Mouse (Mus musculus) lung, embryonic 14.5 days (tissue): ENCODE results near the gene Sh3bgrl3. TPM values are rescaled to one million over a fixed set of nuclear protein-coding genes. Genes with fewer than 3 reads are reported as not detected.

Source experiments
- ATAC-seq: fragments of 200-750 bp; cut with Nextera tagmentation; 2 replicates; pipeline ENCODE4 v1.8.0; 2017; ENCODE audit warnings: mild to moderate bottlenecking, moderate TSS enrichment, moderate library complexity; ENCODE audit not compliant: insufficient read depth
- DNase-seq: peaks from one replicate; pipeline ENCODE4 v3.0.0-alpha.2; 2015
- H3K27ac ChIP-seq: fragments of 300-500 bp; sonication (generic); 2 replicates; pipeline ENCODE4 v1.5.1; 2014; ENCODE audit warnings: low read depth, mild to moderate bottlenecking, moderate library complexity
- H3K27me3 ChIP-seq: fragments of 300-500 bp; sonication (generic); 2 replicates; pipeline ENCODE4 v1.6.1; 2014; ENCODE audit warnings: low read length, control low read depth; ENCODE audit not compliant: insufficient read depth
- H3K36me3 ChIP-seq: fragments of 300-500 bp; sonication (generic); 2 replicates; pipeline ENCODE4 v1.6.1; 2014; ENCODE audit warnings: control low read depth; ENCODE audit not compliant: insufficient read depth
- H3K4me1 ChIP-seq: fragments of 300-500 bp; sonication (generic); 2 replicates; pipeline ENCODE4 v1.6.1; 2014; ENCODE audit warnings: antibody characterized with exemption, control low read depth; ENCODE audit not compliant: insufficient read depth
- H3K4me2 ChIP-seq: fragments of 300-500 bp; sonication (generic); 2 replicates; pipeline ENCODE4 v1.6.1; 2014; ENCODE audit warnings: mild to moderate bottlenecking
- H3K4me3 ChIP-seq: fragments of 300-500 bp; sonication (generic); 2 replicates; pipeline ENCODE4 v1.5.1; 2014; ENCODE audit warnings: low read depth, low read length
- H3K9ac ChIP-seq: fragments of 300-500 bp; sonication (generic); 2 replicates; pipeline ENCODE4 v1.6.1; 2014
- H3K9me3 ChIP-seq: fragments of 300-500 bp; sonication (generic); 2 replicates; pipeline ENCODE4 v1.6.1; 2016; ENCODE audit warnings: low read depth, low read length, control low read depth
- CTCF ChIP-seq: IDR thresholded peaks from 2 replicates; pipeline ENCODE4 v1.5.1; 2016; ENCODE audit warnings: antibody characterized with exemption, low read depth
- WGBS: fragments of 180-500 bp; shearing (Covaris S2); extraction: QIAGEN DNeasy Blood & Tissue Kit; methylation state at CpG from one replicate; pipeline ENCODE4 v1.1.7; 2014; 5-methylcytosine and 5-hydroxymethylcytosine counted together
- polyA plus RNA-seq: library from polyadenylated mRNA; unstranded; fragments of >200 nt; fragmentation: Nextera tagmentation; extraction: Ambion mirVana; gene quantifications from 2 replicates; pipeline ENCODE4 v1.2.1, GENCODE M21; 2014

Sh3bgrl3 gene
- polyA plus RNA-seq, 1 experiment from 2014 or later: 400 TPM

DNA sequence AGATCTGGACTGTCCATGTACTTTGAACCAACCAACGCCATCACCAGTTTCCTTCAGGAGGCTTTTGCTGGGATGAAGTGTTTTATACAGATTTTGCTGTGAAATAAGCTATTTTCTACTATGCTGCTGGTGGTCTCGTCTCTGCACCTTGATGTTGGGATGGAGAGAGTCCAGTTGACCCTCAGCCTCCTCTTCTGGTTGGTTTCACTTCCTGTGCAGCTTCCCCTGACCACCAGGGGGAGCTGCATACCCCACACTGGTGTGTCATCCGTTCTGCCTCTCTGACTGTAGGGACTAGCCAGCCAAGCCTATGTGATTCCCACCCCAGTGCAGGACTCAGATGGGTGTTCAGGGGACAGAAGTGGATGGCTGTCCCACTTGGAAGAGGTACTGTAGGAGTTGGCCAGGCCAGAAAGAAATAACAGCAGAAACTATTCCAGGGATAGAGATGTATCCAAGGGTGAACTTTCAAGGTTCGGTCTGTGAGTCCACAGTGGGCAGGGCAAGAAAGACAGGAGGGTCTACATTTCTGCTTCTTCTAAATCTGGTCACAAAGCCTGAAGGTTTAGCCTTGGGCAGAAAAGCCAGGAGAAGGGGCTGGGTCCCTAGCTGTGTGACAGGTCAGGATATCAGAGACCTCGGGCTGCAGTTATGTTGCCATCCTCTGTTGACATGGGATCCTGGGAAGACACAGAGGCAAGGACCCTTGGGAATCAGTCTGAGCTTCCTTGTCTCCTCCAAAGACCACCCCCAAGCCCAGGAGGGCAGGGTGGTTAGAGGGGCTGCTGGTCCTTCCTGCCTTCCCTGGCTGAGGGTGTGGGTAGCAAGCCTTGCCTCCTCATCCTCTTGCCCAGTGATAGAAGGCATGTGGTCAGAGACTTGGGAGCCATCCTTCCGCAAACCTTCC lies 36.0 kb downstream of the Sh3bgrl3 start:
- no peaks in the 10 kb centered on the region for H3K27me3 ChIP-seq
- DNase-seq (peak; percentile 63), ATAC-seq (no peak)
- peak; percentile 76 for TF ChIP-seq CTCF
- no peak overlapping the region for H3K4me3 ChIP-seq
- no peaks in the 10 kb centered on the region for H3K36me3 ChIP-seq
- no peak overlapping the region for H3K4me2 ChIP-seq
- no peak overlapping the region for H3K27ac ChIP-seq
- no peaks in the 10 kb centered on the region for H3K9me3 ChIP-seq
- WGBS: 69% methylated on average over 6 of the region's 6 CpGs
- H3K4me1 ChIP-seq: no peaks in the 10 kb centered on the region
- H3K9ac ChIP-seq: no peak overlapping the region

DNA sequence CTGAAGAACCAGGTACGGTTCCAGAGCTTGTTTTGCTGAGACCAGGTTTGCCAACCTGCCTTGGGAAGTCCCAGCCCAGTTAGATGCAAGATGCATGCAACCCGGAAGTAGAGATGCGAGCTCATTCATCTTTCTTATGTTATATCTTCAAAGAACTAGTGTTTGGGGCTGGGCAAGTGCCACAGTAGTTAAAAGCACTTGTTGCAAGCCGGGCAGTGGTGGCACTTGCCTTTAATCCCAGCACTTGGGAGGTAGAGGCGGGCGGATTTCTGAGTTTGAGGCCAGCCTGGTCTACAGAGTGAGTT lies 37.4 kb downstream of the Sh3bgrl3 start:
- WGBS: 72% methylated on average over 6 of the region's 6 CpGs
- ATAC-seq: no peak
- no peak overlapping the region for H3K27ac ChIP-seq
- no peaks in the 10 kb centered on the region for H3K9me3 ChIP-seq
- no peak overlapping the region for H3K4me3 ChIP-seq
- no peak overlapping the region for H3K9ac ChIP-seq
- DNase-seq: no peak
- H3K36me3 ChIP-seq: no peaks in the 10 kb centered on the region
- no peak overlapping the region for H3K4me2 ChIP-seq
- no peaks in the 10 kb centered on the region for H3K27me3 ChIP-seq
- H3K4me1 ChIP-seq: no peaks in the 10 kb centered on the region
- TF ChIP-seq CTCF: no peak

DNA sequence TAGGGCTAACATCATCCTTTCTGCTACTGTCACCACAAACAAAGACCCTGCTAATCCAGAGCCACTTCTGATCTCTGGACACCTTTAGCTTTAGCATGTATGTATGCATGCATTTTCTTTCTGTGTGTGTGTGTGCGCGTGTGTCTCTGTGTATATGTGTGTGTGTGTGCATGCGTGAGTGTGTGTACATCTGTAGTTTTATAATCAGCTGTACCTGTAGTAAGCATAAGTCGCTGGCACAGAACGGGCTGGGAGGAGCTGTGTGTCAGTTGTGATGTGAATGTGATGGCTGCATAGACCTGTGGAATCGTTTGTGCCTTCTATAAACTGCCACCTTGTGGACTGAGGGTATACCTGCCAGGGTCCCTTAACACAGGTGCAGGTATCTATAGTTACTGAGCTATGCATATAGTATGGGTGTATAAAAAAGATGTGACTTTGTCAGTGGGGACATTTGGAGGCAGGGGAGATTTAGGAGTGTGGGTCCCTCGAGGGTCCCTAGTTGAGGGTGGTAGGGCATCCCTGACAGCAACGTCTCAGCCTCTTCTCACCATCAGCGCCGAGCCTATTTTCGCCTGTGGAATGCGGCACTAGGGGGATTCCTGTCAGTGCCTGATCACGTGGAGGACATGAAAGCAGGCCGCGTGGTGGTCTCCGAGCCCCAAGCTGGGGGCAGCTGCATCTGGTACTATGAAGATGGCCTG lies 37.9 kb downstream of the Sh3bgrl3 start:
- Histone ChIP-seq H3K36me3 (no peaks in the 10 kb centered on the region), H3K4me2 (no peak overlapping the region), H3K27me3 (no peaks in the 10 kb centered on the region), H3K9me3 (no peaks in the 10 kb centered on the region), H3K4me1 (no peaks in the 10 kb centered on the region), H3K4me3 (no peak overlapping the region), H3K9ac (no peak overlapping the region), H3K27ac (no peak overlapping the region)
- WGBS: 68% methylated on average over 16 of the region's 16 CpGs
- no peak for TF ChIP-seq CTCF
- ATAC-seq (no peak), DNase-seq (no peak)

DNA sequence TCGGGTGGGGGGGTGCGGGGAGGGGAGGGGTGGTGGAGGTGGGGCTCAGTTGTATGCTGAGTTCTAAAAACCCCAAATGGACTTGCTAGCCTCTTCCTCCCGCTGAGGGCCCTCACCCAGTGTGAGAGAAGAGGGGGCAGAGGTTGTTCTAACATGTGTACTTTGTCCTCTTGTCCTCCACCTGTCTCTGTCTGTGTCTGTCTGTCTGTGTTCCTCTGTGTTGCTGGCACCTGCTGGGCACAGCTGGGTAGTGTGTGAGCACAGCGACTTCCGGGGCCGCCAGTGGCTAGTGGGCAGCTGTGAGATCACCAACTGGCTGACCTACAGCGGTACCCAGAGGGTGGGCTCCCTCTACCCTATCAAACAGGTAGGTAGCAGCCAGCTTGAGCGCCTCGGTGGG lies 39.6 kb downstream of the Sh3bgrl3 start:
- Histone ChIP-seq H3K4me1 (no peaks in the 10 kb centered on the region), H3K27ac (no peak overlapping the region), H3K9me3 (no peaks in the 10 kb centered on the region), H3K4me2 (no peak overlapping the region), H3K27me3 (no peaks in the 10 kb centered on the region), H3K4me3 (no peak overlapping the region), H3K9ac (no peak overlapping the region), H3K36me3 (no peaks in the 10 kb centered on the region)
- DNase-seq (no peak), ATAC-seq (no peak)
- no peak for TF ChIP-seq CTCF
- 71% methylated on average over 9 of the region's 9 CpGs for WGBS

DNA sequence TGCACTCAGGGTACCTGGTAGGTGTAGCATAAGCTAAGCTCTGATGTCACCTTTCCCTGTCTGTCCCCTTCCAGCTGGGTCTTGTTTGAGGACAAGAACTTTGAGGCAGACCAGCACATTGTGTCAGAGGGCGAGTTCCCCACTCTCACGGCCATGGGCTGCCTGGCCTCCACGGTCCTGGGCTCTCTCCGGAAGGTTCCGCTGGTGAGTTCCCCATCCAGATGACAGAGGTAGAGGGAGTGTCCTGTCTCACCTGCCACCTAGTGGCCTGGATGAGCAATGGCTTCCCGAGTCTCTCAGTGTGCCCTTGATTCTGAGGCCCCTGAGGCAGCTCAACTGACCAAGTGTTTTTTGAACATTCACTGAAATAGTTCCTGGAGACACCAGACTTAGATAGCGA lies 41.2 kb downstream of the Sh3bgrl3 start:
- Histone ChIP-seq H3K4me1 (no peaks in the 10 kb centered on the region), H3K27ac (no peak overlapping the region), H3K27me3 (no peaks in the 10 kb centered on the region), H3K36me3 (no peaks in the 10 kb centered on the region), H3K9ac (no peak overlapping the region), H3K9me3 (no peaks in the 10 kb centered on the region), H3K4me3 (no peak overlapping the region), H3K4me2 (no peak overlapping the region)
- peak; percentile 89 for TF ChIP-seq CTCF
- DNase-seq (peak; percentile 71), ATAC-seq (0 out of 2 replicates have a peak, but pooled peaks have one; percentile 65)
- whole genome bisulfite sequencing: 31% methylated on average over 7 of the region's 7 CpGs

DNA sequence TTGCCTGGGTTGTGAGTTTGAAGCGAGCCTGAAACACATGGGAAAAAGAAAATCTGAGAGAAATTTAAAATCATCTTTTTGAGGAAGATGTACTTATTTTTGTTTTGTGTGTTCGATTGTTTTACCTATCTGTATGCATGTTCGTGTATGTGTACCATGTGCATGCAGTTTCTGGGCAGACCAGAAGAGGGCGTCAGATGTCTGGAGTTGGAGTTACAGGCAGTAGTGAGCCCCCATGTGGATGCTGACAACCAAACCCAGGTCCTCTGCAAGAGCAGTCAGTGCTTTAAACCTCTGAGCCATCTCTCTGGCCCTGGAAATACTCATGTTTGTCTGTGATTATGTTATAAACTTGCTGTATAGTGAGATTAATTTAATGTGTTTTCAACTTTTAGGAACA lies 43.6 kb downstream of the Sh3bgrl3 start:
- Histone ChIP-seq H3K4me1 (no peaks in the 10 kb centered on the region), H3K36me3 (no peaks in the 10 kb centered on the region), H3K4me2 (no peak overlapping the region), H3K9ac (no peak overlapping the region), H3K27me3 (0 out of 2 replicates have a peak, but pooled peaks cover 3% of the 10 kb centered on the region), H3K9me3 (no peaks in the 10 kb centered on the region), H3K4me3 (no peak overlapping the region), H3K27ac (no peak overlapping the region)
- WGBS: 88% methylated on average over 4 of the region's 4 CpGs
- peak; percentile 30; the same call in 1 of the 2 replicates for TF ChIP-seq CTCF
- DNase-seq (no peak), ATAC-seq (no peak)

DNA sequence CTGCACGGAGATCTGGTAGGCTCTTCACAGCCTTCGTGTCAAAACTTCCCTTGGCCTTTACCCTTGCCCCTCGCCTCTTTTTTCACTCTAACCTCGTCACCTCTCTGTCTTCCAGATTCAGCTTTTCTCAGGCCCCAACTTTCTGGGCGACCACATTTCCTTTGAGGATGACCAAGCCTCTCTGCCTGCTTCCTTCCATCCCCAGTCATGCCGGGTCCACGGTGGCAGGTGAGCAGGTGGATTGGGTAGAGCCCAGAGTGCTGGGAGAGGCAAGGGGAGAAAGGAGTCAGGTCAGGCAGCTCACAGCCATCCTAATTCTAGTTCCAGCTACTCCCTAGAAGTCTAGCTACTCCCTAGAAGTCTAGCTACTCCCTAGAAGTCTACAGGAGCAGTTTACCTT lies 46.1 kb downstream of the Sh3bgrl3 start:
- 15% methylated on average over 7 of the region's 7 CpGs for WGBS
- H3K9me3 ChIP-seq: no peaks in the 10 kb centered on the region

More for the DNA sequence above, 46.1 kb downstream of the Sh3bgrl3 start:
- H3K27me3 ChIP-seq: 0 out of 2 replicates have a peak, but pooled peaks cover 3% of the 10 kb centered on the region
- peak overlapping the region; percentile 42 for H3K4me3 ChIP-seq
- H3K9ac ChIP-seq: 0 out of 2 replicates have a peak overlapping the region, but pooled peaks have one; percentile 2
- H3K4me1 ChIP-seq: no peaks in the 10 kb centered on the region
- H3K4me2 ChIP-seq: peak overlapping the region; percentile 75
- no peak for TF ChIP-seq CTCF
- no peak for ATAC-seq
- H3K27ac ChIP-seq: no peak overlapping the region
- no peak for DNase-seq
- no peaks in the 10 kb centered on the region for H3K36me3 ChIP-seq
